Mouse (Mus musculus): ENCODE measurements at regions not wholly inside any gene's neighbourhood (a gene's known extent, or its start where the extent isn't known, plus 50 kb on each side); places are given as distances from the start of the nearest gene placed in this dataset.

DNA sequence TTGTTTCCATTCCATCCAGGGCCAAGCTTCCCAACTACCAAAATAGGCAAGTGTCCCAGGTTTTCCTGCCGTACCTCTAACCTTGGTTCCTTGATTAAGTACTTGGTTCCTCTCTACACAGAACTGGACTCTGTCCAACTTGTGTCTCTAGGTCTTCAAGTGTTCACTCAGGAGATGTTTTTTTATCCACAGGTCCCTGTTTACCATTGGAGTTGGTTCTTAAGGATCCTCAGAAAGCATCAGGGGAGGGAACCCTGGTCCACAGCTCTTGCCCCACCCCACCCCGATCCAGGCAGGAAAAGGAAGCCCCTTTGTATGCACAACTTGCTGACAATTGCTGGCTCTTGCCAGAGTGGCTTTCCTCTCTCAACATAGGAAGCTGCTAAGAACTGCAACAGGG lies 137.0 kb downstream of the Ly86 start:
- no peak for TF ChIP-seq EP300 (IDR thresholded peaks at IDR 0.05; ENCODE audit: low read depth)
- no peak for TF ChIP-seq CTCF (IDR thresholded peaks at IDR 0.05; ENCODE audit: low read depth)
- Histone ChIP-seq H3K27me3 (ENCODE audit: control insufficient read depth, insufficient read depth, low read length) (no peaks in the 10 kb centered on the region), H3K27ac (no peak overlapping the region), H3K4me1 (replicated peaks; ENCODE audit: control insufficient read depth in 2 of 2, insufficient read depth in 2 of 2, low read length in 1 of 2) (peaks cover 0 to 5% of the 10 kb centered on the region in 2 experiments; a peak in 2 of 4 replicates), H3K4me3 (ENCODE audit: insufficient read depth in 1 of 2, low read depth in 2 of 2, low read length in 2 of 2) (no peak overlapping the region), H3K9ac (replicated peaks) (no peak overlapping the region), H3K36me3 (replicated peaks; ENCODE audit: control insufficient read depth, insufficient read depth, low read depth) (no peaks in the 10 kb centered on the region), H3K4me2 (ENCODE audit: low read depth) (no peak overlapping the region), H3K9me3 (ENCODE audit: control insufficient read depth, low read length) (no peaks in the 10 kb centered on the region)
- ATAC-seq (ENCODE audit: insufficient read depth) (no peak), DNase-seq (ENCODE audit: low read depth in 3 of 3, low spot score in 3 of 3) (no peak)
- WGBS (ENCODE audit: insufficient replicate concordance), result 15% methylated on average over 2 of the region's 2 CpGs

DNA sequence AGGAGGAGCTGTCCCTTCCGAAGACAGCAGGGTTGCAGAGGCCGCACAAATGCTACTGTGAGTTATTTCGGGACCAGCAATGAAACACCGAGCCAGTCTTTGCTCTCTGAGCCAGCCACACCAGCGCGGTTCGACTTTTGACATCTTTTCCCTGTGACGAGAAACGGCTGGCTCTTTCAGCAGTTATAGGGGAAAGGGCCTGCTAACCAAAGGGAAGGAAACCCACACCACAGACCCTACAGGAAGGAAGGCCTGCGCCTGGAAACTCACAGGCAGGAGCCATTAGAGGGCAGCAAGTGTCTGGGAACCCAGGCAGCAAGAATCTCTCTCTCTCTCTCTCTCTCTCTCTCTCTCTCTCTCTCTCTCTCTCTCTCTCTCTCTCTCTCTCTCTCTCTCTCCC lies 137.6 kb downstream of the Ly86 start:
- no peak for ATAC-seq (ENCODE audit: insufficient read depth)
- 4% methylated on average over 10 of the region's 10 CpGs for WGBS (ENCODE audit: insufficient replicate concordance)
- Histone ChIP-seq H3K4me1 (replicated peaks; ENCODE audit: control insufficient read depth in 2 of 2, insufficient read depth in 2 of 2, low read length in 1 of 2) (peaks cover 0 to under 1% of the 10 kb centered on the region in 2 experiments; a peak in 2 of 4 replicates), H3K4me2 (ENCODE audit: low read depth) (no peak overlapping the region), H3K27ac (no peak overlapping the region), H3K9ac (replicated peaks) (no peak overlapping the region), H3K4me3 (ENCODE audit: insufficient read depth in 1 of 2, low read depth in 2 of 2, low read length in 2 of 2) (no peak overlapping the region), H3K9me3 (ENCODE audit: control insufficient read depth, low read length) (no peaks in the 10 kb centered on the region), H3K36me3 (replicated peaks; ENCODE audit: control insufficient read depth, insufficient read depth, low read depth) (no peaks in the 10 kb centered on the region), H3K27me3 (ENCODE audit: control insufficient read depth, insufficient read depth, low read length) (no peaks in the 10 kb centered on the region)
- no peak for TF ChIP-seq CTCF (IDR thresholded peaks at IDR 0.05; ENCODE audit: low read depth)
- TF ChIP-seq EP300 (IDR thresholded peaks at IDR 0.05; ENCODE audit: low read depth), result no peak
- DNase-seq (ENCODE audit: low read depth in 3 of 3, low spot score in 3 of 3), result peak in 2 of 3 experiments; percentile 22 to 31

DNA sequence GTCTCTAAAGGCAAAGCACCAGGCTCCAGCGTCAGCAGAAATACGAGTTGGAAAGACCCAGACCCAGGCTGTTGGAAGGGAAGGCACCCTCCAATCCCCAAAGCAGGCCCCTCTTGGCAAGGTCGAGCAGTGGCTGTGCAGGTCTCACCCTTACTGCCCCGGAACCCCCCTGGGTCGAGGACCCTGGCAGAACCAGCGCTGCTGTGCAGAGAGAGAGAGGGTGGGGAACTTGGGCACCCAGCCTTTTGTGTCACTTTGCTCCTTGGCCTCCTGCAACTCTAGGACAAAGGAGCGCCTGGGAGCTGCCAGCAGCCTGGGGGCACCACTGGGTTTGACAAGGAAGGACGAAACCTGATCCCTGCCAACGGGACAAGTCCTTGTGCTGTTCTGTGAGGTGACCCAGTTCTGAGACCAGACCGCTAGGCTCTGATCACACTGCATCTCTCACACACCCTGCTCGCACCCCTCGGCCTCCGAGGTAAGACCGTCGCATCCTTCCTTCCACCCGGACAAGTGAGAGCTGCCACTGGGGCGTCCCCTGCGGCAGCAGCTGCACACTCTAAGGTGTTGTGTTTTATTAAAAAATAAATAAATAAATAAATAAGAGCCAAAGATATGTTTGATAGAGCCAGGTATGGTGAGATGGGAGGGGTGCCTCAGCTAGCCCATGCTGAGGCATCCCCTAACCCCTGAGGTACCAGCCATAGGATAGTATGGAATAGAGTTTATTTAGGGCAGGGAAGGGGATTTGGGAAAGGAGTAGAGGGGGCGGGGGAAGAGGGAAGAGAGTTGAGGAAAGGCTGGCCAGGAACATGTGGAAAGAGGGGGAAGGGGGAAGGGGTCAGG lies 138.2 kb downstream of the Ly86 start:
- TF ChIP-seq EP300 (IDR thresholded peaks at IDR 0.05; ENCODE audit: low read depth) (no peak), CTCF (IDR thresholded peaks at IDR 0.05; ENCODE audit: low read depth) (no peak)
- DNase-seq (ENCODE audit: low read depth in 3 of 3, low spot score in 3 of 3) (no peak), ATAC-seq (ENCODE audit: insufficient read depth) (no peak)
- Histone ChIP-seq H3K4me2 (ENCODE audit: low read depth) (peak overlapping the region; percentile 27; the same call in 1 of the 2 replicates), H3K9ac (replicated peaks) (no peak overlapping the region), H3K4me1 (replicated peaks; ENCODE audit: control insufficient read depth in 2 of 2, insufficient read depth in 2 of 2, low read length in 1 of 2) (no peaks in the 10 kb centered on the region), H3K27me3 (ENCODE audit: control insufficient read depth, insufficient read depth, low read length) (no peaks in the 10 kb centered on the region), H3K4me3 (ENCODE audit: insufficient read depth in 1 of 2, low read depth in 2 of 2, low read length in 2 of 2) (no peak overlapping the region), H3K36me3 (replicated peaks; ENCODE audit: control insufficient read depth, insufficient read depth, low read depth) (no peaks in the 10 kb centered on the region), H3K9me3 (ENCODE audit: control insufficient read depth, low read length) (no peaks in the 10 kb centered on the region), H3K27ac (no peak overlapping the region)
- 16% methylated on average over 19 of the region's 19 CpGs for WGBS (ENCODE audit: insufficient replicate concordance)

DNA sequence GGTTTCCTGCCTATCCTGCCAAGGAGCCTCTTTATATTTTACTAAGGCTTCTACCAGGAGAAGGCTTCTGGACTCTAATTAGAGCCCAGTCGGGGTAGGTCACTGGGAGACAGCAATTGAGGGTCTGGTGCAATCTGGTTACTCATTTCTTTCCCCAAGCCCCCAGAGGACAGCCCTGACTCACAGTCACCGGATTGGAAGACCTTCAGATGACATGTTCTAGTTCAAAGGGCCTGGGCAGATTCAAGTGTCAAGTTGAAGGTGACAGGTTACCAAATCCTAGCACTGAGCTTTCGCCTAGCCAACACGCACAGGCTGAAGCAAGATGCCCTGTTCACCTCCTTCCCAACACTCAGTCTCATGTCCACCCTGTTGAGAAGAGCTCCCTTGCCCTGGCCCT lies 139.6 kb downstream of the Ly86 start:
- Histone ChIP-seq H3K4me1 (replicated peaks; ENCODE audit: control insufficient read depth in 2 of 2, insufficient read depth in 2 of 2, low read length in 1 of 2) (no peaks in the 10 kb centered on the region), H3K27ac (no peak overlapping the region), H3K27me3 (ENCODE audit: control insufficient read depth, insufficient read depth, low read length) (no peaks in the 10 kb centered on the region), H3K4me3 (ENCODE audit: insufficient read depth in 1 of 2, low read depth in 2 of 2, low read length in 2 of 2) (no peak overlapping the region), H3K36me3 (replicated peaks; ENCODE audit: control insufficient read depth, insufficient read depth, low read depth) (no peaks in the 10 kb centered on the region), H3K4me2 (ENCODE audit: low read depth) (no peak overlapping the region), H3K9me3 (ENCODE audit: control insufficient read depth, low read length) (no peaks in the 10 kb centered on the region), H3K9ac (replicated peaks) (no peak overlapping the region)
- TF ChIP-seq CTCF (IDR thresholded peaks at IDR 0.05; ENCODE audit: low read depth) (no peak), EP300 (IDR thresholded peaks at IDR 0.05; ENCODE audit: low read depth) (no peak)
- ATAC-seq (ENCODE audit: insufficient read depth), result no peak
- WGBS (ENCODE audit: insufficient replicate concordance), result 54% methylated on average over 4 of the region's 4 CpGs
- DNase-seq (ENCODE audit: low read depth in 3 of 3, low spot score in 3 of 3), result no peak

DNA sequence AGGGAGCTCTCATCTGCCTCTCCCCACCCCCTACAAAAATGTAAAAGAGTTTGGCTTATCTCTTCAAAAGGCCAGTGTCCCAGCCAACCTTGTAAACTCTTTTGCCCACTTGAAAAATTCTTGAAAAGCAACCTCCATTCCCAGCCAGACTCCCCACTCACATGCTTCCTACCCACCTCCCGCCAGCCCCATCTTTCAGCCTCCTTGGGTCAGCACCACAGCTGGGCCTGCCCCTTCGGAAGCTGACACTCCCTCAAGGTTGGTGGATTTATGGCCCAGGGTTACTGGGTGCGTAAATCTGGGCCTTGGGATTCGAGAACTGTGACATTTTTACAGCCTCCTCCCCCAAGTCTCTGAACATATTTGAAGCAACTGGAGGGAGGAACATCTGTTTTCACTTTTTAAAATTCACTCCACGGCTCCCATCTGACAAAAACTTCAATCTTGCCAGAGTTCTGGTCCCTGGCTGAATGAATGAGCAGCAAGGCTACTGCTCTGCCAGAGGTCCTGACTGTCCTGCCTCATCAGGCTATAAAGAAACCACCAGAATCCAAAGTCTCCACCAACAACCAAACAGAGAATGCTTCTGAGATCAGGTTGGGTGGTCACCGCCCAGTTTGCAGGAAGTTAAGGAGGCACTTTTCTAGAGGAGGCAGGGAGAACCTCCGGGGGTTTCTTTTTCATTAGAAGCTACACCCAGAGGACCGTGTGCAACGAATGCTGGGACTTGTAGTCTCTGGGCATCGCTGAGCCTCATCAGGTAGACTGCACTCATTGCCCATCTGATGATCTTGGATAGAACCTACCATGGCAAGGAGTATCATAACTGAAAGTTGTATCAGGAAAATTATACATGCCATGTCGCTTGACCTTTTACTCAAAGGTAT lies 147.3 kb downstream of the Ly86 start:
- no peak overlapping the region for H3K4me2 ChIP-seq (ENCODE audit: low read depth)
- WGBS (ENCODE audit: insufficient replicate concordance), result 55% methylated on average over 11 of the region's 11 CpGs

More for the DNA sequence above, 147.3 kb downstream of the Ly86 start:
- H3K4me1 ChIP-seq (replicated peaks; ENCODE audit: control insufficient read depth in 2 of 2, insufficient read depth in 2 of 2, low read length in 1 of 2), result no peaks in the 10 kb centered on the region
- H3K9ac ChIP-seq (replicated peaks), result no peak overlapping the region
- TF ChIP-seq EP300 (IDR thresholded peaks at IDR 0.05; ENCODE audit: low read depth), result no peak
- TF ChIP-seq CTCF (IDR thresholded peaks at IDR 0.05; ENCODE audit: low read depth), result no peak
- no peak for ATAC-seq (ENCODE audit: insufficient read depth)
- no peak overlapping the region for H3K27ac ChIP-seq
- H3K36me3 ChIP-seq (replicated peaks; ENCODE audit: control insufficient read depth, insufficient read depth, low read depth), result no peaks in the 10 kb centered on the region
- no peak overlapping the region for H3K4me3 ChIP-seq (ENCODE audit: insufficient read depth in 1 of 2, low read depth in 2 of 2, low read length in 2 of 2)
- no peaks in the 10 kb centered on the region for H3K27me3 ChIP-seq (ENCODE audit: control insufficient read depth, insufficient read depth, low read length)
- H3K9me3 ChIP-seq (ENCODE audit: control insufficient read depth, low read length), result no peaks in the 10 kb centered on the region
- DNase-seq (ENCODE audit: low read depth in 3 of 3, low spot score in 3 of 3), result no peak

Data from liver, embryonic 14.5 days (tissue).